Mouse (Mus musculus) lung, adult 2 months (tissue): Measurements from ENCODE around the gene Pank2.
A peak's percentile ranks its signal among the peaks of the same experiment; 100 is the strongest.

Experiments
- CTCF ChIP-seq: fragments of 200-500 bp; IDR thresholded peaks from 2 replicates; pipeline ENCODE4 v1.5.1; 2011; ENCODE audit warnings: mild to moderate bottlenecking, low read length, control low read depth; ENCODE audit not compliant: insufficient read depth
- POLR2A ChIP-seq: fragments of 200-500 bp; IDR thresholded peaks from 2 replicates; pipeline ENCODE4 v1.6.1; 2011; ENCODE audit warnings: low read depth, mild to moderate bottlenecking, control low read depth, low read length, borderline replicate concordance; ENCODE audit errors: extremely low read depth

DNA sequence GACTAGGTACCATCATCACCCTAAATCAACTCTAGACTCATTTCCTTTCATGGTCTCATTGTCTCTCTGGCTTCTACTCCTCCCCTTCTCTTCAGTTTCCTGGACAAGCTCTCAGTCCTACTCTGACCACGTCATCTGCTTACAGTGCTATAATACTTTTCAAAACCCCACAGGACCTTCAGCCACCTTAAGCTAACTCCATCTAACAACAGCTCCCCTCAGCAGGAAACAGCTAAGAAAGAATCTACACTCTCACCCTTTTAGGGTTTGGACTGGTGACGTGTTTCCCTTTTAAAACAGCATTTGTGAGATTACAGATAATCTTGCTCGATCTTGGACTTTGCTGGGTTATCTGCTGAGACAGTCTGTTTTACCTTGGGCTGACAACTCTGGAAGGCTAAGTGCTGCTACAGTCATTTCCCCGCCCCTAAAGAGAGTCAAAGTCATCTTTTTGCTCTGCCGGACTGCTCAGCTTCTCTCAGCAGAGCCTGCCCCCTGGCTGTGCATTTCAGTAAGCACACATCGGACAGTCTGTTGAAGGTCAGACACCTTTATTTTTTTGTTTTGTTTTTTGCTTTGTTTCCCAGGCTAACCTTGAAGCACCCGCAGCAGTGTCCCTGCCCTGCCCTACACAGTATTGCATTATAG, 8.5 kb upstream of the Pank2 start:
- TF ChIP-seq POLR2A = no peak
- TF ChIP-seq CTCF = peak; percentile 86
